Mouse (Mus musculus) brain, embryonic 14.5 days (tissue): ENCODE measurements around the gene Ppib. TPM values are rescaled to one million over a fixed set of nuclear protein-coding genes. Genes with fewer than 3 reads are reported as not detected.
A peak's percentile ranks its signal among the peaks of the same experiment; 100 is the strongest.

Source experiments
- DNase-seq: peaks from one replicate; pipeline ENCODE4 v3.0.0-alpha.2; 2011; ENCODE audit warnings: low read depth
- CTCF ChIP-seq: fragments of 200-500 bp; IDR thresholded peaks from 2 replicates; pipeline ENCODE4 v1.5.1; 2012; ENCODE audit warnings: inconsistent platforms, mild to moderate bottlenecking, moderate library complexity, borderline replicate concordance; ENCODE audit not compliant: insufficient read depth, insufficient read length; ENCODE audit errors: extremely low read depth
- POLR2A ChIP-seq: fragments of 200-500 bp; IDR thresholded peaks from 2 replicates; pipeline ENCODE4 v1.6.1; 2012; ENCODE audit warnings: mild to moderate bottlenecking, inconsistent platforms, borderline replicate concordance; ENCODE audit not compliant: poor library complexity, insufficient read depth, insufficient read length, severe bottlenecking; ENCODE audit errors: extremely low read depth
- polyA plus RNA-seq: library from polyadenylated mRNA; depleted of rRNA; stranded (reverse); fragments of >200 nt; gene quantifications from 2 replicates; pipeline ENCODE4 v1.2.3, GENCODE M21; 2012

Ppib gene
- polyA plus RNA-seq, 1 experiment = 342 TPM

- no peak for TF ChIP-seq CTCF
- no peak for TF ChIP-seq POLR2A
- DNase-seq = no peak
These were observed 18.1 kb downstream of the Ppib start for GRCm38 (mm10) chr9:66078072-66078471.

DNA sequence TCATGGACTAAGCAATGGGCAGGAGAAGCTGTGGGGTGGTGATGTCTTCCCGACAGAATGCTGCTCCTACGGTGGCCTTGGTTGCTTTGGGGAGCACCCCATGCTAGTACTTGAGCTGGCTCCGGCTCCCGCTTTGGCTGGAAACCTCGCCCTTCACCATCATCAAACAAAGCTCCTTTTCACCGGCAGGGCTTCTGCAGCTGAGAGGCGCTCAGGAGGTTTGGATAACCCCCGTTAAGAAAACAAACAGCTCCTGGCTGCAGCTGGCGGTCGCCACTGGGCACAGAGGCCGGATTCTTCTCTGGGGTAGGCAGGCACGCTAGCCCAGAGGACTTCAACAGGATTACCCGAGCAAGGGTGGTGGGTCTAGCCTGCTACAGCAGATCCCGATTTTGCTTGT lies 18.5 kb downstream of the Ppib start:
- DNase-seq = peak; percentile 73
- TF ChIP-seq CTCF = no peak
- TF ChIP-seq POLR2A = no peak

DNA sequence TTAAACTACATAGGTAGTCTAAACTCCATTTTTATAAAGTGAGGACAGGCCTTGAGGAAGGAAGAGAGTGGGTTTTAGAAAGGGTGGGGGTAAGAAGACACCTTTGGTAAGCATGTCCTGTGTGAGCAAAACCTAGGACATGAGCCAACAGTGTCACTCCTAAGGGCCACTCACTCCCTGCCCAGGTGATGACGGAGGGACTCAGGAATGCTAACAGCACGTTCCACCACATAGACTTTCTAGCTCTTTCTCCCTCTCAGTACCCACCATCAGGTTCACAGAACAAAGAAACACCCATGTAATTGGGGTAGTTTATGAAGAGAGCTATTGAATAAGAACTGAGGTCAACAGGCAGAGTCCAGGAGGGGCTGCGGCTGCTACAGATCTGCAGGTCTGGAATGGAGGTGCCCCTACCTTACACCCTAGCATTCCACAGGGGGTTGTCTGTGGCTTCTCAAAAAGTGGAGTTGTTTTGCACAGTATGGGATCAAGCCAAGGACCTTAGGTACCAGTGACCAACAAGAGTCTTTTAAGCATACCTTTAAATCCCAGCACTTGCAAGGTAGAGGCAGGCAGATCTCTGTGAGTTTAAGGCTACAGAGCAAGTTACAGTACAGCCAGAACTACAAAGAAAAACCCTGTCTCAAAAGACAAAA lies 20.9 kb downstream of the Ppib start:
- DNase-seq = no peak
- no peak for TF ChIP-seq CTCF
- no peak for TF ChIP-seq POLR2A

GRCm38 (mm10) chr9:66081999-66082398 lies 22.0 kb downstream of the Ppib start:
- no peak for TF ChIP-seq POLR2A
- no peak for TF ChIP-seq CTCF
- no peak for DNase-seq

DNA sequence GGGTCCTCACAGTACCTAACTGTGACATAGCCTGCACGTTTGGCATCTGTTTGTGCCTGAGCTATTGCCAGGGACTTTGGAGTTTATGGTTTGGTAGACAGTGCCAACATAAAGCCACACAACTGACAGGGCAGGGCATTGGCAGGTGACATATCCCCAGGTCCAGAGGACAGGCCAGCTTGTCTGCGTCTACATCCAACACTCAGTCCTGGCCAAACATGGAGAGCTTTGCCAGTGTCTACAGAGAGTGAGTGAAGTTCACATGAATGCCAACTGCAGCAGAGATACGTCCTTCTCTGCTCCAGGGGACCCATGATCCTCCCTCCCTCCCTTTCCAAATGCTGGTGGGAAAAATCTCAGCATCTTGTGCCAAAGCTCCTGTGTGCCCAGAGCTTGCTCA lies 24.1 kb downstream of the Ppib start:
- TF ChIP-seq CTCF (no peak), POLR2A (no peak)
- DNase-seq = no peak

- no peak for DNase-seq
- TF ChIP-seq CTCF (no peak), POLR2A (no peak)
These were observed 27.0 kb downstream of the Ppib start for GRCm38 (mm10) chr9:66087062-66087461.

GRCm38 (mm10) chr9:66088411-66088810 lies 28.4 kb downstream of the Ppib start:
- peak; percentile 58 for DNase-seq

GRCm38 (mm10) chr9:66090593-66091244 lies 30.7 kb downstream of the Ppib start:
- TF ChIP-seq POLR2A (no peak), CTCF (no peak)
- DNase-seq = no peak

More at GRCm38 (mm10) chr9:66088411-66088810, 28.4 kb downstream of the Ppib start:
- TF ChIP-seq CTCF (peak; percentile 71), POLR2A (no peak)

DNA sequence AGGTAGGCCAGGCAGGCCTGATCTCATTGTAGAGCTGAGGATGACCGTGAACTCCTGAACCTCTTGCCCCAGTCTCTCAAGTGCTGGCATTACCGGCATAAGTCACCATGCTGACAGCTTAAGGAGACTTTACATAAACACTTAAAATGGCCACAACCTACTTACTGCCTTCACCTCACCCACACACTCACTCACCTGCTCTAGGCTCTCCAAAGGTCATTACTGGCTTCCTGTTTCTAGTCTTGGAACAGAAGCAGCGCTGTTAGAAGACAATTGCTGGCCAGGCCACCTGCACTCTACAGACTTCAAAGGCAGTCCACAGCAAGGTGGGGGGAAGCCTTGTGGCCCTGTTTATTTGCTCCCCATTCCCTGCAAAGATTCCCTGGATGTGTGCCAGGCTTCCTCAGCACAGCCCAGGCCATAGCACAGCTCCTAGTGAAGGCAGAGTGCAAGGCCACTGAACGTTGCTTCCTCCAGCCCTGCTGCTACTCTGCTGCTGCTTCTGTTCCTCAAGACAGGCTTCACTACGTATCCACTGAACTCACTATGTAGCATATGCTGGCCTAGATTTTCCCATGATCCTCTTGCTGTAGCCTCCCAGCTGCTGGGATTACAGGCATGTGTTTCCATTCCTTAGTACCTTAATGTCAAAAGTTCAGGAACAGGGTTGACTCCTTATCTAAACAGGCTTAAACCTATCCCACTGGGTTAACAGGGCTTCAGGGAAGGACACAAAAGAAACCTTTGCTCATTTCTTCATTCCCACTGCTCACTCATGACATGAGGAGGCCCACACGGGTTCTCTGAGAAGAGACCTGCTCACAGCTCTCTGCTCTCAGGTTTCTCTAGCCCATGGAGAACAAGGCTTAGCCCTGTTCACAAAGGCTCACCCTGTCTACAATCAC lies 31.6 kb downstream of the Ppib start:
- DNase-seq = no peak
- no peak for TF ChIP-seq CTCF
- no peak for TF ChIP-seq POLR2A

DNA sequence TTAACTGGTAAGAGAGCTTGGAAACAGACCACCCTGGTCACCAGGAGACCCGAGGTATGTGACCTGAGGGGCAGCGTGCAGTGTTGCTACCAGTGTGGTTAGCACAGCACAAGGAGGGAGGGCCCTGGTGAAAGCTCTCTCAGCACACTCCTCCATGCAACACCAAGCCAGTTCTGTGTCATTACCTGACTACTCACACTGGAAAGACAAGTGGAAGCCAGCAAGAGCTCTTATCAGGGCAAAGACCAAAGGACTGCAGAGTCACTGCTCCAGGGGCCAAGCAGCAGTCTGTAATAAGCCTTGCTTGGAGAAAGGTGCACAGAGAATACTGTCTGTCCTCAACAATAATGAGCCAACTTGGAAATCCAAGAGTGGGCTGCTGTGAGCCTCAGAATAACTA lies 32.6 kb downstream of the Ppib start:
- no peak for TF ChIP-seq CTCF
- no peak for TF ChIP-seq POLR2A
- no peak for DNase-seq

GRCm38 (mm10) chr9:66101577-66101976 lies 41.6 kb downstream of the Ppib start:
- TF ChIP-seq CTCF = no peak
- TF ChIP-seq POLR2A = no peak
- DNase-seq = no peak

DNA sequence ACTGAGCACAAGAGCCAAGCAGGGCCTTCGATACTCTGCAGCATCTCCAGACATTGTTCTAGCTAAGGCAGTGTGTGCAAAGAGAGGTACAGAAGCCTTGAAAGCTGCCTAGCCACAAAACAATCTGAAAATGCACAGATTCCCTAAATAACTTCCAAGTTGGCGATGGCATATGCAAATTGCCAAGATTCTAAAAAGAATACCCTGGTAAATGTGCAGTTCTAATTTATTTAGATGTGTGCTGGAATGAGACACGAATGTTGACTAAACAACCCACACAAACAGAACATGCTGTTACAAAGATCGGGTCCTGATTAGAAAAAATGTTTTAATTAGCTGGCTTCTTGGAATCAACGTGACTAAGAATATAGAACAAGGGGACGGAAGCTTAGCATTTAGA lies 42.6 kb downstream of the Ppib start:
- TF ChIP-seq POLR2A = no peak
- TF ChIP-seq CTCF = no peak
- no peak for DNase-seq

DNA sequence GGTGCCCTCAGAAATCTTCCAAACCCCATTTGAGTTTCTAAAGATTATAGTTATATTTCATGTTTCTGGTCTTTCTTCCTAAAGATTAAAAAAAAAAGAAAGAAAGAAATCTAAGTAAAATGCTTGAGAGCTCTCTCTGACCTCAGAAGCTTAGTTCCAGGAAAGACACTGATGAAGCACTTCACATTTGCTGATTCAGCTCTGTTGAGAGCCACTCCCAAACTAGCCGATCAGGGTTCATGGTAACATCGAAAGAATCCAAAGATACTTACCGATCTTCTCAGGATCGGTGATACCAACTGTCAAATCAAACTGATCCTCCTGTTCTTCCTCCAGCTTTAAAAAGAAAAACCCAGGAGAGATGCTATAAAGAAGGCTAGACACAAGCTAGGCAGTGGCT lies 44.6 kb downstream of the Ppib start:
- TF ChIP-seq POLR2A (no peak), CTCF (no peak)
- no peak for DNase-seq
